Mouse (Mus musculus) right cerebral cortex, postnatal 4 days (tissue): ENCODE results near the gene Hoxa10.
A peak's percentile ranks its signal among the peaks of the same experiment; 100 is the strongest.

Source experiments
- DNase-seq: peaks from one replicate; pipeline ENCODE4 v3.0.0-alpha.2; 2022

Gene Hoxa10

DNA sequence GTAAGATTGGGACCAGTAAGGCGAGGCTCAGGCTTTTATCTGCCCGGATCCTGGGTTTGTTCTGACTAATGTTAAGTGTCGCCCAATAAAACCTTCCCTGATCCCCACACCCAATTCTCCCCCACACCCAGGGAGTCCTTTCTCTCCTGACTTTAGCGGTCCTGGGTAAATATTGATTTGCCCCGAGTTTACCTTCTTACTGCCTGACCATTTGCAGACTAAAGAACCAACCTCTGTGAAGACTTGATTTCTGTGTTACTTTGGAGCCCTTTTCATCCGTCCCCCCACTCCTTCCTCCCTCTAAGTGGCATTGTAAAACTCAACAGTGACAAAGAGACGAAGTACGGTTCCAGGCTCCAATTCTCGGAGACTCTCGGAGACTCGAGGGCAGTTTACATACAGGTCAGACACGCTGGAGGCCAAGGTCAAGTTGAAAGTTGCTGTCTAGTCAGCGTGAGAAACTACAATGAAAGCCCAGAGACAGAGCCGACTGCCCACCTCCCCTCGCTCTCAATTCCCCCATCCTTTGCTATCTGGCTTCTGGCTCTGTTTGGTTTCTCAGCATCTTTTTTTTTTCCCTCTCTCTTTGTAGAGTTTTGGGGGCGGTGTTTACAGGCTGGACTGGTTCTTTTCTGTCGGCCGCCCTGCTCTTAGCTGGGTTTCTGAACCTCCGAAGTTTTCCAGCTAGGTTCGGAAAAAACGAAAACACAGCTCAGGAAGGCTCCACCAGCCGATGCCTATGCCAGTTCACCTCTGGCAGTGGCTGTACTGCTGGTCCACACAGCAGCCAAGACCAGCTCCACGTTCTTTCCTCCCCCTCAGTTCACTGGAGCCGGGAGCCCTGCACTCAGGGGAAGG, 22.0 kb upstream of the Hoxa10 start:
- no peak for DNase-seq

DNA sequence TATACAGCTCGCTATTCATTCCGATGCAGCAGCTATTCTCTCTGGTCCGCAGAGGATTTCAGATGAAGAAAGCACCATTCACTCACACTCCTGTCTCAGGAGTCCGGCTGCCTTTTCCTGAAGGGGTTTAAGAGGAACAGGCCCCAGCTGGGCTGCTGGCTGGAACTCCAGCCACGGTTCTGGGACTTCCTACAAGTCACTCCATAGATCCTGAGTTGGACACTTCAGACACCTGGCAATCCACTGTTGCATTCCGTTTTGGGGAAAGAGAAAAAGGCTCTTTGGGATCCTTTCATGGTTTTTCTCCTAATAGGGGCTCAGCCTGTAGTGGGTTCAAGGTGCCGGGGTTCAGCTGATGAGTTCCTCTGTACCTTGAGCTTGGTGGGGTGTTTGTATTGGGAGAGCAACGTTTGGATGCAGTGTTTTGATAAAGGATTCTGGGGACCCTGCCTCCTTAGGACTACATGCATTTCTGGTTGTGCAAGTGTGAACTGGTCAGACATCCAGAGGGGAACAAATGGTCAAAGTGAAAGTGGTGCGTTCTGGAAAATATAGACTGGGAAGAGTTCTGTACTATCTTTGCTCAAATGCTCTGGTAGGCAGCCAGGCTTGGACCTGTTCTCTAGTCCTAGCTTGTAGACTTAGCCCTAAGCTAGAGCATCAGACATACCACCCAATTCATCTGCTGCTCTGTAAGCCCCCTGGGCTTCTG, 21.3 kb upstream of the Hoxa10 start:
- no peak for DNase-seq

DNA sequence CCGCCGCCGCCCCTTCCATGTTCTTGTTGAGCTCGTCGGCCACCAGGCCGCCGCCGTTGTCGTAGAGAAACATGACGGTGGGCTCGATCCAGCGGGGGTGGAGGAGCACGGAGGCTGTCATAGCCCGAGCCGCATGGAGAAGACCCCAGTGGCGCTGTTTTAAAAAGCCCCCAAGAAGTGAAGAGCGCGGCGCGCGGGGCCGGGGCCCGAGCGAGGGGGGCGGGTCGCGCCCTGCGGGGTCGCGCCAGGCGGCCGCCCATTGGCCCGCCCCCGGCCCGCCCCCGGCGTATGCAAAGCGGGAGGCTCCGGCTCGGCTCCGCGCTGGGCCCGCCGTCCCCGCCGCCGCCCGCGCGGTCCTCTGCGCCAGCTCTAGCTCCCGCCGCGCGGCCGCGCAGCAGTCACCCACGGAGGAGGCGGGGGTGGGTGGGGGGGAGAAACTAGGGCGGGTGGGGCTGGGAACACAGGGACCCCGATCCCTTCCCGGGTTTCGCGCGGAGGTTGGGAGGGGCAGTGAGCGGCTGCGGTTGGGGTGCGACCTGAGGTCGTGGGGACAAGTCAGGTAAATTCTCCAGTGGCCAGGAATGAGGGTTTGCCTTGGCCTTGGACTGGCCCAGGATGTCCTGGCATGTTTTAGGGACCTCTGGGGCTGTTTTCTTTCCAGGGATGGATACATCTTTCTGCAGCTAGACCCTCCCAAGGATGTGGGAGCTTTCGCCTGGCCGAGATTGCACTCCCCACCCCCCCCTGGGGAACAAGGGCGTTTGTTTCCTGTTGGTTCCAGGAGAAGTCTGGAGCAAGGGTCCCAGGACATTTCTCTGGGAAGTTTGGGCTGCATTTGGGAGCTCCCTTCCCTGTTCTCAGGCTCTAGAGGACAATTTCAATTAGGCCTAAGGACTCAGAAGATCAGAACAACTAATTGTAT, 20.3 kb upstream of the Hoxa10 start, which contains the start of gene Hoxa13:
Gene Hoxa13 (minus strand): TSS at position 227 of the 922 bp plus-strand sequence.
- no peak for DNase-seq

DNA sequence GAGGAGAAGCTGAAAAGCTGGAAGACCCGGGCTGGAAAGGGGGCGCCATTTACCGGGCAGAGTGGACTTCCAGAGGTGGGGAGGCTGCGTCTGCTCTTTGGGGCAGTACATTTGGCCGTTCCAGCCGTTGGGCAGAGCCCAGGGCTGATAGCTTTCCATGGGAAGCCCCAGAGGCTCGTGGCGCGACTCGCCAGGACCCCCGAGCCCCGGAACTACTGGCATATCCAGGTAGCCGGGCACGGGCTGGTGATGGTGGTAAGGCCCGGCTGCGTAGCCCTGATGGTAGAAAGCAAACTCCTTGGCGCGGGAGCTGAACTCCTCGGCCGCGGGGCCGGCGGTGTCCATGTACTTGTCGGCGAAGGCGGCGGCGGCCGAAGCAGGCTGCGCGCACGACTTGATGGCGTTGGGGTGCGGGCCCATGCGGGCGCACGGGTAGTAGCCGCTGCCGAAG, 19.2 kb upstream of the Hoxa10 start:
- DNase-seq = no peak

DNA sequence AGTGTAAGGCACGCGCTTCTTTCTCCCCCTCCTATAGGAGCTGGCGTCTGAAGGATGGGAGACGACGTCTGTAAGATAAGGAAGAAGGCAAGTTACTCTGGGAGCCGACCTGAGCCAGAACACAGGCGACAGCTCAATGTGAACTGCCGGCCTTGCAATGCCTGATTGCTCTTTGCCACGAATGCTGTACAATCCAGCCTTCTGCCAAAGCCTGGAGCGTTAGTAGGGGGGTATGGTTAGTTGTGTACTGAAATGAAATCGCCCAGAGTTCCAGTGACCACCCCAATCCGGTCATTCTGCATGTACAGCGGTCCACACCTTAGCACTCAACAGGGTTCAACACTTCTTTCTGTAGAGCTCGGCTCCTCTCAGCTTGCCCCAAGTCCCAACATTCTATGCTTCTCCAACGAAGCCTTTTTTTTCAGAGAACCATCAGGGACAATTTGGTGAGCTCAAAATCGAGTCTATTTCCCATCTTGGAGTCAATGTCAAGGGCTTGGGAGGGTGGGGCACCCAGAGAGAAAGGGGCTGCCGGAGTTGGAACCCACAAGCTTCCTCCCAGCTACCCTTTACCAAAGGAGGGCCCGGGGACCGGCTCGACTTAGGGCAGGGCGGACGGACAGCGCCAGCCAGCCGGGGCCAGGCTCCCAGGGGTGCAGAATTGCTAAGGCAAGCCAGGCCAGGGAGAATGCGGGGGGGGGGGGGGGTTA, 18.6 kb upstream of the Hoxa10 start:
- no peak for DNase-seq

DNA sequence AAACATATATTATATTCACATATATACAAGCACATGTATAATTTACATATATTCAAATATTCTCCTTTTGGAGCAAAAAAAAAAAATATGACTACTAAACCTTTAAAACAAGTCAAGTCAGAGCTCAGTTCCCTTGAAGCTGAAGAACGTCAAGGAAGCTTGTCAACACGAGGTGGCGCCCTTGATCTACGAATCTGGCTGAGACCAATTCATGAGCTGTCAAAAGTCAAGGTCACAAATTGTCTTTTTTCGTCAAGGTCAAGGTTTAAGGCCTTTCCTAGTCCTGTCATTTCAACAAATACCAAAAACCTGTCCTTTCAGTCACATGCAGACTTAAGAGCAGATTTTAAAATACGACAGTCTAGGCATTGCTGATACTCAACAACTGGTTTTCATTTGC, 16.3 kb upstream of the Hoxa10 start:
- DNase-seq = peak; percentile 86

DNA sequence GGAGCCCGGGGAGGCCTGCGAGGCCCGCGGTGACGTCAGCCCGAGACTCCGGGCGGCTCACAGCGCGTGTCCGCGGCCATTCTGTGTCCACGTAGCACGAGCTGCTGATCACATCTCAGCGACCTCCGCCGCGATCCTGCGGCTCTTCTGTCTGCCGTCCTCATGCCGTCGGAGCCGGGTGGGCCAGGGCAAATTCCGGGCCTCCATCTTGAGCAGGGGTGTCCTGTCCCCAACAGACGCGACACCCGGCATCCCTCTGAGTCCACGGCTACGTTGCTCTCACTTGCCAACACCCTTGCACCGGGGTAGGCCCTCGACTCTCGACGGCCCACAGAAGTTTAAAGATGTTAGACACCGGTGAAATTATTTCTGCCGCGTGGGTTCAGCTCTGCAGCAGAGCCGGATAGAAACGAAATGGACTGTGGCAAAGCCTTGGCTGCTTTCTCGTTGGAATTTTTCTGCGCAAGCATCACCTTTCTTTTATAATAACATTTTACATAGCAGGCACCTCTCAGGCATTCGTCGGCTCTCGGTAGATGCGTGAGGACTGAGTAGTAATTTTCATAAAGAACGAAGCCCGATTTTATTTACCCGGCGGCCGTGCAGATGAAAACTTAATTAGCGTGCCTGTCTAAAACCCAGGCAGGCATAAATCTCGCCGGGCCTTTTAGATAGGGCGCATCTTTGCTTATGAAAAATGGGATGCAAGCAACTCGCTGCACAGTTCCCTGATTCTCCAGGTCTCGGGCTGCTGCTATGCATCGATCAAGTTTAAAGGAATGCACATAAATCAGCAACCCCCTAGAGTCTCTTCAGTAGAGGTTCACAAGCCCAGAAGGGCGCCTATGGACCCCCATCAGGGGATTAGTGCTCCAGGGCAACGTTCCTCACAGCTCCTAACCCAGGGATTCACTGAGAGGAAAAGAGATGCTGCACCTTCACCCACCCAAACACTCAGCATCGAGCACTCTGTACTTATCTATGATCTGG, 13.2 kb upstream of the Hoxa10 start:
- no peak for DNase-seq

DNA sequence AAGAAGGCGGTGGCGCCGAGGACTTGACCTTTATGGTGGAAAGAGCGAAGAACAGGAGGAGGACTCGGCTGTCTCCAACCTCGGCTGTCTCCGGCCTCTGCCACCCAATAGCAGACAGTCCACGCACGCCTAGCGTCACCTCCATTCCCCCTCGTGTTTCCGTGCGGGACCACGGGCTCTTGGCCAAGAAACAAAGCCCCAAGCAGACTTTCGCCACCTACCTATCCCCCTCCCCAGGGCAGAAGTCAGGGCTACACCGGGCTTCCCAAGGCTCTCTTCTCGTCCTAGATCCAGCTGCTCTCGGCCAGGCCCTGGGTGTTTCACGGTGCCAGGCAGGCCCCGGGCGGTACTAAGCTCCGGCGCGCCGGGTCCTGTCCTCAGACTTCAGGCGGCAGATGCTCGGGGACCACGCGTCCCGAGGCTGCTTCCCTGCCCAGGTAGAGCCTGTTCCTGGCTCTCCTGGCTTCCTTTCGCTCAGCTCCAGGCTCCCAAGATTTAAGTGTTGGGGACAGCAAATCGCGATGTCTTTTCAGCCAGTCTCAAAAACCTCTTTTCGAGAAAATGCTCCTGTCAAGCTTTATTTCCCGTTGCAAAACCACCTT, 12.2 kb upstream of the Hoxa10 start:
- DNase-seq = no peak

DNA sequence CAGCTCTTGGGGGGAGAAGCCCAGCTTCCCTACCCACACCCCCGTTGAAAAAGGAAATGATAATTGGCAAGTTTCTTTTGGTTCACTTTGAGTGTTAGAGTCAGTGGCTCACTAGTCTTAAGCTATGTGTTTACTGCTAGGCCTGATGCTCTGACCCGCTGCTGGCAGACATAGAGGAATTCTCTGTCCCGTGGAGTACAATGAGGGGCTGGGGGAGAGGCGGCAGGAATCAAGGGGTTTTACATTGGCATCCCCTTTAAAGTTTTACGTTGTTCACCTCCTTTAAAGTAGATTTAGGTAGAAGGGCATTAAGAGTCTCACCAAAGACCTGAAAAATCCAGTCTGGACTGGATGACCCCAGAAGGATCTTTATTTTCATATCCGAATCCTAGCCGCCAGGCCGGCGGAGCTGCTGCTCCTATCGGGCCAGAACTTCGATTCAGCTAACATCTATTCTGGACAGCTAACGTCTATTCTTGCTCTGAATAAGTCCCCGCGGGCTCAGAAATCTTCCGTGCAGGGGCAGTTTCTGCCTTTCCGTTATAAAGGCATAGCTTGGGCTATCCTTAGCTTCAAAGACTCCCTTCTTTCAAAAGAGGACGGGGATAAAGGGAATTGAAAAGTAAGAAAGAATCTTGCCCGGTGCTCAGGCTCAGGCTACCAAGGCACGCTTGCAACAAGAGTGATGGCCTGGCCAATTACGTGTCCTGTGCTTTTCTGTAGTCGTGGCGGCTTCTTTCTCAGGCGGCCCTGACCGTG, 11.5 kb upstream of the Hoxa10 start:
- DNase-seq = no peak

DNA sequence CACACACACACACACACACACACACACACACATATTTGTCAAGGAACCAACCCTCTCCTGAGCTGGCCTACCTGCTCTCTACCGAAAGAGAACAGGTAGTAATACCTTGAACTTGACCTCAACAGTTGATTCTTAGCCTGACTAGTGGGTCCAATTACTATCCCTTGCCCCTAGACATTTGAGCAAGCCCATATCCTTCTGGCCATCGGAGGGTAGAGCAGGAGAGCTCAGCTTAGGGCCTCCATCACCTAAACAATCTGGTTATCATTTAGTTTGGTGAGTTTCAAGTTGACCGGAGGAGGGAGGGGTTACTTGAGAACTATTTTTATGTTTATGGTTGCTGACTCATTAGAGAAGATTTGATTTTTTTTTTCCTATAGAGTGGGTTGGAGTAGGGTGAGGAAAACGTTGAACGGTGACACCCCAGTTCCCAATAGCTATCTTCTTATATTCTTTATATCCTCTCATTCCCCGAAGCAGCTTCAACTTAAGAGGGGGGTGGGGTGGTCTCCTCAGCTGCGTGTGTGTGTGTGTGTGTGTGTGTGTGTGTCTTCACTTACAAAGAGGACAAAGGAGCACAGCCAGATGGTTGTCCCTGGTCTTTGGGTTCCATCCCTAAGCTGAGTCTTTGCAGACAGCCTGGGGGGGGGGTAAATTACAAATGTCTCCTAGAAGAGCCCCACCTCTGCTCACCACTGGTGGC, 10.7 kb upstream of the Hoxa10 start:
- no peak for DNase-seq

DNA sequence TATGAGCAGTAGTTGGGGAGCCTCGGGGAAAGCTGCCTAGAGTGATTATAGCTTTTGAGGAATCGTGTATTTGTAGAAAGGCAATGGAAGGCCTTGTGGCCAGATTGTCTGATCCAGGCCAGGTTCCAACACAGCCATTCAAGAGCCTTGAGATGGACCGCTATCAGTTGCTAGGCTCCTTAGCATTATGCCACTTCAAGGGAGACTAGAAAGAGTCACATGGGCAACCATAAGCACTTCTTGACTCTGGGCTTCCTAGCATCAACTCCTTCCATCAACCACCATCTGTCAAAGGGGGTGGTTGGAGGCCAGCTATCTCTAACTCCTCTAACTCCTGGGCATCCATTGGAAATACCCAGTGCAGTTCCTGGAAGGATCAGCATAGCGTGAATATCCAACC, 9.2 kb upstream of the Hoxa10 start:
- no peak for DNase-seq

DNA sequence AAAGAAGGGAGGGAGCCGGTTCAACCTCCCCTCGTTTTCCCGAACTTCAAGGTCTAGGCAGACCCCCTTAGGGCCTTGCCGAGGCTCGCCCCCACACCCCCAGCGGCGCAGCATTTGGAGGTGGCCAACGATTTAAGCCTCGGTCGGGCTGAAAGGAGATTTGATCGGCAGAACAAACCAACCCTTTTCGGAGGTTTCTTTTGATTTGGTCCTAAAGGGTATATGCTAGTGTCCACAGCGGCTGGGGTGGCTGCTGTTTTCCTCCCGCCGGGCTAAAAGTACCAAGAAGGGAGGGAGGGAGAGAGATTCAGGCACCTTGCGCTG, 8.7 kb upstream of the Hoxa10 start:
- no peak for DNase-seq

DNA sequence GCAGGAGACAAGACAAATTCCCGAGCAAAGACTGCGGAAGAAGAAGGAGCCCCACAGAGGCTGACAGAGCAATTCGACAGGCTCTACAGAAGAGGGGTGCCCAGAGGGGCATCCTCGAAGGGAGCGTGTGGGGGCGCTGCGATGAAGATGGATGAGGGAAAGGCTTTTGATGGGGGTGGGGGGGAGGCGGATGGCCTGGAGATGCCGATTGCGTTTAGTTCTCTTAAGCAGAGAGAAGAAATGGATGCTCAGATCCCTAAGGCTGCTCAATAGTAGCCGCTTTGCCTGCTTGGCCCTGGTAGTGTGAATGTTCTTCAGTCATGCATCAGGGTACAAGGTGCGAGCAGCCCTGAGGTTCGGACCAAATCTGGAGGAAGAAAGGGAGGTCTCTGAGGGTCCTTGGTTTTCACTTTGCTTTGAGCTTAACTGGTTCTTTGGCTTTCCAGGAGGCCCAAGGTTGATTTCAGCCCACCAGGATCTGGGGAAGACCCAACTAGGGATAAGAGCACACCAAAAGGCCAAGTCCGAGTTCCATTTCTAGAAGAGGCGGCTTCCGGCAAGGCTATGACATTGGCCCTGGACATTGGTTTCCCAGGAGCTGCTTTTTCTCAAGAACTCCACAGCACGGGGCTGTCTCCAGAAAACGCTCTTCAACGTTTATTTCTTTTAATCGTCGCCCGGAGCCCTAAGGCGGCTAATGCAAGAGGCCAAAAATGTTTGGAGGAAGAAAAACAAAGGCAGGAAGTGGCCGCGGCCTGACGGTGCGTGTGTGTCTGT, 8.2 kb upstream of the Hoxa10 start:
- DNase-seq = no peak

DNA sequence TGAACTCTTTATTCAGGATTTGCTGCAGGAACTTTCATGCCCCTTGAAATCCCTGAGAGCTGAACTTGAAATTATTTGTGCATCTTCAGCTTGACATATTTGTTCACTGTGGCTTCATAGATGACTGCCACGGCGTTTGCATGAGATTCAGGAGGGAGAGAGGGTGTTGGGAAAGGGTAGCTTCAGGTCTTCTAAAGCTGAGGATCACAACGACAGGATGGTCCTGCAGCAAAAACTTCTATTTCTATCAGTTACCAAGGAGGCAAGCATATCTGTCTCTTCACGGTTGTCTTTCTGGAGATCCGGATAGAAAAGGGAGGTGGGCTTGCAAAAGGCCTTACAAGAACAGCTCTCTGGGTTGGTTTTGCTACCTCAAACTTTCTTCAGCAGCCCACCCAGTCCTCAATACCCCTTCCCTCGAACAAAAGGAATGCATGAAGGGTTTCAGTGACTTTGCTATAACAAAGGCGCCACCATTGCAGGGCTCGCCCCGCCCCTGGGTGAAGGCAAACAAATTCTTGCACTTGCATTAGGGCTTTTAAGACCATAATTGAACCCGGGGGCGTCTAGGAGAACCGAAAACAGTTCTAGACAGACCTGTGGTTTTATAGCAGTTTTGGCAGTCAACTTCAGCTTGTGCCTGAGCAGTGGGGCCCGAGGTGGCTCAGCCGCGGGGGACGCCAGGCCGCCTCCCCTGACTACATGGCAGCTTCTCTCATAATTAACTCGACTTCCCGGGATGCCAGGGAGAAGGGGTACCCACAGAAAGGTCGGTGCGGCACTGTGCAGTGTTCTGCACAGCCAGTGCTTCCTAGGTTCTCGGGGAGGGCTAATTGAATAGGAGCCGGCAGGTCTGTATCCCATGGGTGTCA, 7.3 kb upstream of the Hoxa10 start:
- DNase-seq = no peak

DNA sequence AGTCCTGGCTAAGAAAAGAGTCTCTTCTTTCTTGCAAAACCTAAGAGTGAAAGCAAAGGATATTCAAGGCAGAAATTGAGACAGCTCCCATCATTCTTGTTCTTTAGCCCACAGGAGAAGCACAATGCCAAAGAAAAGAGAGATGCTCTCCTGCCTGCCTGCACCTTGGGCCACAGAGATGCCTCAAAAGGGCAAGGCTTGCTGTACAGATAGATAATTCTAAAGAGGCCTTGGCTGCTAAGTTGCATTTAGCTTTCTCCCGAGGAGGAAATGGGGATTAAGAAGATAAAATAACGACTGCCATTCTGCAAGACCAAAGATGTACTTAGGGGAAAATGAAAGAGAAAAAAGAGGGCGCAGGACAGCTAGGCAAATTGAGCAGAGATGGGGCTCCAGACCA, 6.3 kb upstream of the Hoxa10 start:
- DNase-seq = no peak

DNA sequence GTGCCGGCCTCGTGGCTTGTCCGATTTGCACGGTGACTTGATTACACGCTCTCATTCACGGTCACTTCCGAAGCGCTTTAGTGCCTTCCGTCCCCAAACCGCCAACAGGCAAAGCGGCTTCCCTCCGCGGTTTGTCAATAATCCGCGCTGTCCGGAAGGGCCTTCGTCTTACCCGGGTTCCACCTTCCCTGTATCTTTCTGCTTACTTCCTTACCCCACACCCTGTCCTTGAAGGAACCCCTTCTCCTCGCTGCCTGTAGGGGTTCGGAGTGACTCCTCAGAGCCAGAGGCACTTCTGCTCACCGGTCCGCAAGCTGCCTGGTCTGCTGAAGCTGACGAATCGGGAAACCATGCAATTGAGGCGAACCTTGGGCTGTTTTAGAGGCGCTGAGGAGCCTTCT, 5.7 kb upstream of the Hoxa10 start:
- no peak for DNase-seq

DNA sequence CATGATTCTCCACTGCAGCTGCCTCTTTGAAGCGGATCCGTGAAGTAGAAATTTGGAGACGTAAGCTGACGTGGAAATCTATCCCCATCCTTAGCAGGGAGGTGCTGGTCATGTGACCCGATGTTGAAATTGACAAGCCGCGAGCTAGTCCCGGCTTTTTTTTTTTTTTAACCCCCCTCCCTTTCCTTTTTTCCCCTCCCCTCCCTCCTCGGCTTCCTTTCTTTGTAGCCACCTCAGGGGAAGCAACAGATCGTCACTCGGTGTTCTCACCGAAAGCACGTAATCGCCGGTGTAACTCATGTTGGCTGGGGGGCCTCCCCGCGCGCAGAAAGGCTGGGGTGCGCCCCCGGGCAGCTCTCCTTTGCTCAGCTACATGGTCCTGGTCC, 5.1 kb upstream of the Hoxa10 start, which contains the start of gene Hoxa11:
Gene Hoxa11 (minus strand): TSS at position 54 of the 386 bp plus-strand sequence.
- no peak for DNase-seq
